Mouse (Mus musculus) liver, embryonic 12.5 days (tissue): ENCODE data around the gene Lztr1. TPM values are rescaled to one million over a fixed set of nuclear protein-coding genes. Genes with fewer than 3 reads are reported as not detected.
"Not testable (repeated sequence)": the region's sequence is repeated elsewhere in the genome, so short reads cannot be mapped to it uniquely, and the experiment has no call there.

Experiments
- ATAC-seq: fragments of 200-750 bp; cut with Nextera tagmentation; 2 replicates; pipeline ENCODE4 v1.8.0; 2017; ENCODE audit warnings: moderate number of reproducible peaks, mild to moderate bottlenecking, moderate library complexity
- H3K27ac ChIP-seq: fragments of 300-500 bp; sonication (generic); 2 replicates; pipeline ENCODE4 v1.5.1; 2016; ENCODE audit warnings: mild to moderate bottlenecking
- H3K27me3 ChIP-seq: fragments of 300-500 bp; sonication (generic); replicated peaks from 2 replicates; pipeline ENCODE4 v1.6.1; 2016; ENCODE audit warnings: mild to moderate bottlenecking, moderate library complexity
- H3K36me3 ChIP-seq: fragments of 300-500 bp; sonication (generic); 2 replicates; pipeline ENCODE4 v1.6.1; 2016; ENCODE audit warnings: mild to moderate bottlenecking, moderate library complexity
- H3K4me1 ChIP-seq: fragments of 300-500 bp; sonication (generic); 2 replicates; pipeline ENCODE4 v1.6.1; 2016
- H3K4me2 ChIP-seq: fragments of 300-500 bp; sonication (generic); 2 replicates; pipeline ENCODE4 v1.6.1; 2016; ENCODE audit warnings: mild to moderate bottlenecking, moderate library complexity
- H3K4me3 ChIP-seq: fragments of 300-500 bp; sonication (generic); 2 replicates; pipeline ENCODE4 v1.5.1; 2016; ENCODE audit warnings: mild to moderate bottlenecking, moderate library complexity
- H3K9ac ChIP-seq: fragments of 300-500 bp; sonication (generic); 2 replicates; pipeline ENCODE4 v1.6.1; 2016; ENCODE audit warnings: mild to moderate bottlenecking, moderate library complexity
- H3K9me3 ChIP-seq: fragments of 300-500 bp; sonication (generic); replicated peaks from 2 replicates; pipeline ENCODE4 v1.6.1; 2016; ENCODE audit warnings: mild to moderate bottlenecking, moderate library complexity
- WGBS: fragments of 180-500 bp; shearing (Covaris S2); methylation state at CpG from one replicate; pipeline ENCODE4 v1.1.7; 2016; ENCODE audit not compliant: insufficient replicate concordance; 5-methylcytosine and 5-hydroxymethylcytosine counted together
- polyA plus RNA-seq: library from polyadenylated mRNA; unstranded; fragments of >200 nt; fragmentation: Nextera tagmentation; extraction: Ambion mirVana; gene quantifications from 2 replicates; pipeline ENCODE4 v1.2.1, GENCODE M21; 2016

Gene Lztr1
- polyA plus RNA-seq, 1 experiment from 2014 or later = 31.4 TPM

DNA sequence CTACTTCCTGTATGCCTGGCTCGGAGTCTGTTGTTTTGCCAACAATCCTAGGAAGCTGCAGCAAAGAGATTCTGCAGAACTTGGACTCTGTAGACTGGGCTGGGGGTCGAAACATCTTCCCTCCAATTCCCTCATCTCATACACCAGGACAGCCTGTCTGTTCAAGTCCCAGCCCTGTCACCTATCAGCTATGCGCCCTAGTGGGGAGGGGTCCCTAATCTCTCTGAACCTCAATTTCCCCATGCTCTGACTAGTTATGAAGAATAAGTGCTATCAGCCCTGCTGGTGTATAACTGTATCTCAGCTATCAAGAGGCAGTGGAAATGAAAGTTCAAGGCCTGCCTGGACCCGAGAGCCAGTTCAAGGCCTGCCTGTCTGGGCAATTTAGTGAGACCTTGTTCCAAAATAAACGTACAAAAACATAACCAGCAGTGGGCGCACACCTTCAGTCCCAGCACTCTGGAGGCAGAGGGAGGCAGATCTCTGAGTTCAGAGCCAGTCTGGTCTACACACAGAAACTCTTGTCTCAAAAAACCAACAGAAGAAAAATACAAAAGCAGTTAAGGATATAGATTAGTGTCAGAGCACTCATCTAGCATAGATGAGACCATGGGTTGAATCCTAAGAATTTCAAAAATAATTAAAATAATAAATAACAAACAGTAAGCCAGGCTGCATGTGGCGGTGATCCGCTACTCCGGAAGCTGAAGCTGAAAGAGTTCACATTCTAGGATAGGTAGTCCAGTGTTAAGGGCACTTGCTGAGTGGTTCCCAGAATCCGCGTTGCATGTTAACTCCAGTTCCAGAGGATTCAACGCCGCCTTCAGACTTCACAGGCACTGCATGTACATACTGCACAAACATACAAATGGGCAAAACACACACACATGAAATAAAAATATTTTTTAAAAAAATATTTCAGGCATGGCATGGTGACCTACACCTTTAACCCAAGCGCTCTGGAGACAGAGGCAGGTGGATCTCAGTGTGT, 19.7 kb upstream of the Lztr1 start:
- Histone ChIP-seq H3K36me3 (peaks cover 41% of the 10 kb centered on the region), H3K27me3 (peaks cover 29% of the 10 kb centered on the region), H3K4me2 (peak overlapping the region; percentile 87), H3K4me1 (peaks cover 28% of the 10 kb centered on the region), H3K9me3 (no peaks in the 10 kb centered on the region), H3K9ac (peak overlapping the region; percentile 65; the same call in 1 of the 2 replicates), H3K4me3 (peak overlapping the region; percentile 57), H3K27ac (no peak overlapping the region)
- WGBS = 44% methylated on average over 14 of the region's 14 CpGs
- ATAC-seq = no peak

DNA sequence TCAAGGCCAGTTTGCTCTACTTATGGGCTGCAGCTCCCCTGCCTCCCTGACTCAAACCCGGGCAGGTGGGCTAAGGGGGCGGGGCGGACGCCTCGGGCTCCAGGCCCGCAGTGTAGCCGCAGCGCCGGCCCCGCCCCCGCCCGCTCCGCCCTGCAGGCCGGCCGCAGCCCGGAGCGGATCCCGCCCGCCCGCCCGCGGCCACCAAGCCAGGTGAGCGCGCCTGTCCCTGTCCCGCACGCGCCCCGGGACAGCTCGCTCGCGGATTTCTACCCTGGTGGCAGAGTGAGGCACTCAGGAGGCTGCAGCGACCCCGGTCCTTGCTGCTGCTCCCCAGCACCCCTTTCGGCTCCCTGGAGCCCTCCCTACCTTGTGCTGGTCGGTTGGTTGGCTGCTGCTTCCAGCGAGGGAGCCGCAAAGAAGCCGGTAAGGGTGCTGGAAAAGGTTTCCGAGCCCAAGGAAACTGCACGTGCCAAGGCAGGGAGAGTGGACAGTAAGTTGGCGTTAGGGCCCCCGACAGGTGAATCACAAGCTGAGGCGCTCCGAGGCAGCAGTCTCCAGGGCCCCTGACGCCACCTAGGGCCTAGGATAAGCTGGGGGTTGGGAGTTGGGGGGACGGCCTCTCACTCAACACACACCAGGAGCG, 18.9 kb upstream of the Lztr1 start, which contains the start of gene Aifm3:
Gene Aifm3 (plus strand): TSS at position 143 of the 643 bp plus-strand sequence.
- ATAC-seq = peak; percentile 78
- Histone ChIP-seq H3K27me3 (peaks cover 29% of the 10 kb centered on the region), H3K27ac (no peak within 1 kb of the TSS), H3K4me3 (peak within 1 kb of the TSS; percentile 57), H3K9ac (peak within 1 kb of the TSS; percentile 65), H3K4me2 (peak within 1 kb of the TSS; percentile 87), H3K9me3 (no peaks in the 10 kb centered on the region), H3K4me1 (peaks cover 28% of the 10 kb centered on the region), H3K36me3 (peaks cover 32% of the 10 kb centered on the region)
- WGBS = 2% methylated on average over 46 of the region's 47 CpGs

GRCm38 (mm10) chr16:17491154-17491553, 17.3 kb upstream of the Lztr1 start:
- ATAC-seq = no peak
- Histone ChIP-seq H3K4me3 (no peak overlapping the region), H3K4me2 (no peak overlapping the region), H3K9ac (no peak overlapping the region), H3K36me3 (peaks cover 17% of the 10 kb centered on the region), H3K27ac (no peak overlapping the region), H3K9me3 (no peaks in the 10 kb centered on the region), H3K27me3 (peaks cover 29% of the 10 kb centered on the region), H3K4me1 (peaks cover 27% of the 10 kb centered on the region)
- WGBS = 78% methylated on average over 5 of the region's 5 CpGs

DNA sequence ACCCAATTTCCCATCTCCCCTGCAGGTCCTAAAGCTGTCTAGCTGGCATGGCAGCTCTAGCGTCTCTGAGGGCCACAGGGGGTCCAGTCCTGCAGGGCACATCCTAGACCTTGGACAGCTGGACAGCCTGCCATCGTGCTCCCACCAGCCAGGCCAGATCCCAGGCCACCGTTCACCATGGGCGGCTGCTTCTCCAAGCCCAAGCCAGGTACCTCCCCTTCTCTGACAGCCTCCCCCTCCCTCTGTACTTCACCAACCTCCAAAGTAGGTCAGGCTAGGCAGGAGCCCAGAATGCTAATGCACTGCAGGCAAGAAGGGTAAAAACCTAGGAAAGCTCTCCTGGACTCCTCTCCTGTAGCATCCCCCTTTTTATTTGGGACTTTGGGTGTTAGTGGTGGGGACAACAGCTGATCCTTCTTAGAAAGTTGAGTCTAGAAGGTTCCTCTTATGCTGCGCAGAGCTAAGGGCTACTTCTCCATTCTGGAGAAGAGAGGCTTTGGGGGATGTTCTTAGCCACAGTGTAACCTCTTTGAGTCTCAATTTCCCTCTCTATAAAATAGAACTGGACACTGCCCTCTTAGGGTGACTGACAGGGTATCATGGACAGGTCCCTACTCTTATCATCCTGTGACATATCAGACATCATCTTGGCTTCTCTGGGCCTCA, 16.5 kb upstream of the Lztr1 start:
- WGBS = 46% methylated on average over 5 of the region's 5 CpGs
- no peak for ATAC-seq
- no peaks in the 10 kb centered on the region for H3K9me3 ChIP-seq
- no peak overlapping the region for H3K4me3 ChIP-seq
- no peak overlapping the region for H3K4me2 ChIP-seq
- H3K27ac ChIP-seq = no peak overlapping the region
- no peak overlapping the region for H3K9ac ChIP-seq
- peaks cover 23% of the 10 kb centered on the region for H3K4me1 ChIP-seq
- peaks cover 10% of the 10 kb centered on the region for H3K36me3 ChIP-seq
- H3K27me3 ChIP-seq = peaks cover 36% of the 10 kb centered on the region

DNA sequence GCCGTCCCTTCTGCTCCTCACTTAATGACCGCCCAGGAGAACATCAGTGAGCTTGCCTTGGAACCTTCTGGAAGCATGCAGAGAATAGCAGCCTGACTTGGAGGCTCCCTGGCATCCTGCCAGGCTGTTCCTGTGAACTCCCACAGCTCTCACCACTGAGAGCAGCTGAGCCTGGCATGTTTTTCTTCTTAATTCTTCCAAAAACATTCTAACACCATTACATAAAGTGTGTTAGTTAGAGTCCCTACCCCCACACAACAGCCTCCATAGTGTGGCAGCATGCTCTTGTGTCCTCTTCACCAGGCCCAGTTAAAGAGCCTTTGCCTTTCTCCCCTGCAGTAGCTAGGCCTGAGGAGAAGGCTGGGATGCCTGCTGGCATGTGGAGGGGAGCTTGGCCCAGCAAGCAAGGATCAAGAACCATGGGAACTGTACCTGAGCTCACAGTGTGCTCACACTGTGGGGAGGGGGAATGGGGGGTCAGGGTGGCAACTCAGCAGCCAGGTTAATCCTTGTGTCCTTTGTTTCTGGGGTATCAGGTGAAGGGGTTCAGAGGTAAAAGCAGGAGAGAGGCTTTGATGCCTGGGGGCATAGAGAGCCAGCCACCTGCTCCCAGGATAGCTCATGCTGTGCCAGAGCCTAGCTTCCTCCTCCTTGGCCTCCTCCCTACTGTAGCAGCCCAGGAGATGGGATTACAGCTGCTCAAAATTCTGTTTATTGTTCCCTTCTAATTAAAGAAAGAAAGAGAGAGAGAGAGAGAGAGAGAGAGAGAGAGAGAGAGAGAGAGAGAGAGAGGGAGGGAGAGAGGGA, 11.8 kb upstream of the Lztr1 start:
- no peaks in the 10 kb centered on the region for H3K4me1 ChIP-seq
- no peak overlapping the region for H3K4me2 ChIP-seq
- peaks cover 22% of the 10 kb centered on the region; the same call in 1 of the 2 replicates for H3K27me3 ChIP-seq
- ATAC-seq = no peak
- no peaks in the 10 kb centered on the region for H3K36me3 ChIP-seq
- H3K27ac ChIP-seq = no peak overlapping the region
- WGBS = 69% methylated on average over 2 of the region's 2 CpGs
- no peaks in the 10 kb centered on the region for H3K9me3 ChIP-seq
- no peak overlapping the region for H3K4me3 ChIP-seq
- H3K9ac ChIP-seq = no peak overlapping the region

GRCm38 (mm10) chr16:17499249-17499883, 9.1 kb upstream of the Lztr1 start:
- H3K4me3 ChIP-seq = no peak overlapping the region
- no peaks in the 10 kb centered on the region for H3K36me3 ChIP-seq
- ATAC-seq = peak; percentile 36; the same call in 1 of the 2 replicates
- no peak overlapping the region for H3K9ac ChIP-seq
- no peak overlapping the region for H3K4me2 ChIP-seq
- H3K9me3 ChIP-seq = no peaks in the 10 kb centered on the region
- no peaks in the 10 kb centered on the region for H3K4me1 ChIP-seq
- H3K27me3 ChIP-seq = peaks cover 36% of the 10 kb centered on the region; the same call in 1 of the 2 replicates
- 41% methylated on average over 10 of the region's 10 CpGs for WGBS
- H3K27ac ChIP-seq = no peak overlapping the region

GRCm38 (mm10) chr16:17502681-17503080, 5.8 kb upstream of the Lztr1 start:
- 58% methylated on average over 4 of the region's 4 CpGs for WGBS
- no peaks in the 10 kb centered on the region for H3K36me3 ChIP-seq
- H3K9me3 ChIP-seq = no peaks in the 10 kb centered on the region
- no peak overlapping the region for H3K4me2 ChIP-seq
- no peaks in the 10 kb centered on the region for H3K4me1 ChIP-seq
- no peak overlapping the region for H3K4me3 ChIP-seq
- ATAC-seq = no peak
- H3K27me3 ChIP-seq = peaks cover 54% of the 10 kb centered on the region
- no peak overlapping the region for H3K9ac ChIP-seq
- no peak overlapping the region for H3K27ac ChIP-seq

- Histone ChIP-seq H3K9me3 (no peaks in the 10 kb centered on the region), H3K4me2 (no peak overlapping the region), H3K4me3 (no peak overlapping the region), H3K9ac (no peak overlapping the region), H3K4me1 (peaks cover 25% of the 10 kb centered on the region), H3K27ac (no peak overlapping the region), H3K36me3 (peaks cover 3% of the 10 kb centered on the region), H3K27me3 (peaks cover 41% of the 10 kb centered on the region)
- WGBS = 68% methylated on average over 5 of the region's 5 CpGs
- no peak for ATAC-seq
These were observed 1.4 kb upstream of the Lztr1 start for GRCm38 (mm10) chr16:17507018-17507552.

- Histone ChIP-seq H3K4me3 (peak overlapping the region; percentile 79), H3K27me3 (peaks cover 37% of the 10 kb centered on the region), H3K27ac (peak overlapping the region; percentile 92), H3K9ac (peak overlapping the region; percentile 80), H3K4me2 (peak overlapping the region; percentile 73), H3K36me3 (peaks cover 13% of the 10 kb centered on the region), H3K4me1 (peaks cover 25% of the 10 kb centered on the region)
- H3K9me3 ChIP-seq, ATAC-seq: not testable (repeated sequence)
- WGBS = 23% methylated on average over 3 of the region's 3 CpGs
These were observed 457 bp upstream of the Lztr1 start for GRCm38 (mm10) chr16:17508031-17508430.

- Histone ChIP-seq H3K36me3 (peaks cover 24% of the 10 kb centered on the region), H3K4me1 (peaks cover 25% of the 10 kb centered on the region), H3K4me2 (peak overlapping the region; percentile 73), H3K9ac (peak overlapping the region; percentile 80), H3K4me3 (peak overlapping the region; percentile 79), H3K27ac (peak overlapping the region; percentile 92), H3K9me3 (no peaks in the 10 kb centered on the region), H3K27me3 (peaks cover 26% of the 10 kb centered on the region)
- 7% methylated on average over 9 of the region's 9 CpGs for WGBS
- no peak for ATAC-seq
These were observed 731 bp downstream of the Lztr1 start for GRCm38 (mm10) chr16:17509240-17509597.
